Mouse (Mus musculus) liver, postnatal 0 days (tissue): Measurements from ENCODE around the gene Vcan.
A peak's percentile ranks its signal among the peaks of the same experiment; 100 is the strongest.

Experiments
- CTCF ChIP-seq: sonication (generic); IDR thresholded peaks from 2 replicates; pipeline ENCODE4 v1.5.1; 2016; ENCODE audit warnings: antibody characterized with exemption, low read depth
- EP300 ChIP-seq: IDR thresholded peaks from 2 replicates; pipeline ENCODE4 v1.6.1; 2016; ENCODE audit warnings: antibody characterized with exemption, low read depth, mild to moderate bottlenecking

DNA sequence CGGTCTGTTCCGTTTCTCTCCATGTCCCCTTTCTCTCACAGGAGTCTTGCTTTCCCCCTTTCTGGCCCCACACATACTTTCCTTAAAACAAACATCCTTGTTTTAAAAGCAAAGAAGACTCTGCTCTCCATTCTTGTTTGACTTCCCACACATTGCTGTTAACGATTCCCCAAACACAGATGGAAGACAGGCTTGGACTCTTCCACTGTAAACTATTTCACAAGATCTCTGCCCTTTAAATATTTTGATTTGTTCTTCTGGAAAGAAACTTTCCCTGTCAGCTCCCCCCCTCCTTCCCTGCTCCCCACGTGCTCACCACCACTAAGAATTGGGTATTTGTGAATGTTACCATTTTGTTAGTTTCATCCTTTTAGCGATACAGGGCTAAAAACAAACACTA lies 49.2 kb upstream of the Vcan start:
- TF ChIP-seq EP300: 0 out of 2 replicates have a peak, but pooled peaks have one; percentile 16
- TF ChIP-seq CTCF: no peak
